Mouse (Mus musculus) heart, postnatal 36 days (tissue): Measurements from ENCODE around the gene Il1f10. TPM values are rescaled to one million over a fixed set of nuclear protein-coding genes. Genes with fewer than 3 reads are reported as not detected.
A peak's percentile ranks its signal among the peaks of the same experiment; 100 is the strongest.

Experiments
- DNase-seq, 2 experiments: peaks; one replicate each; pipeline ENCODE4 v3.0.0; 2021 to 2022
- intact Hi-C: fragments of 180-260 bp; cut with DNase I; formaldehyde crosslinking; loops from one replicate; pipeline ENCODE4 v1.15.1; 2025
- total RNA-seq, 2 experiments: library from RNA; stranded (reverse); gene quantifications; 2 replicates each; pipeline ENCODE4 v1.2.3; 2021

The Il1f10 gene
- total RNA-seq: not detected

DNA sequence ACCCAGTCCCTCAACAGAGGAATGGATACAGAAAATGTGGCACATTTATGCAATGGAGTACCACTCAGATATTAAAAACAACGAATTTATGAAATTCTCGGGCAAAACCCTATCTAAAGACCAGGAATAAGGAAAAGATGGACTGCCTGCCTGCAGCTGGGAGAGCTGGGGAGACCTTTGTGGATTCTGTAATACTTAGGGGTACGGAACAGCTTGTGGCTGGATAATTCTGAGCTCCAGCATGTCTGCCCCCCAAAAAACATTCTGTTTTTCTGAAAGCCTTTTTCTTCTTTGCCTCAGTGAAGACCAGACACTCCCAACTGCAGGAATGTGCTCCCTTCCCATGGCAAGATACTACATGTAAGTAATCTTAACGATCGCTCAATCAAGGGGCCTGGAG is at the start of gene Il1f10:
Gene Il1f10, plus strand, starts transcription at position 301 of the 400 bp plus-strand sequence.
- no peak for DNase-seq
- intact Hi-C loops: loop anchor here (10.0 kb wide), 1 partner anchor 464 kb away; no protein-coding TSS in a partner anchor

- intact Hi-C loops: no loop called here
- DNase-seq: no peak
These were observed 23.5 kb upstream of the Il1f10 start for GRCm38 (mm10) chr2:24267503-24267902.

GRCm38 (mm10) chr2:24273619-24274018 is 17.4 kb upstream of the Il1f10 start:
- no peak for DNase-seq
- intact Hi-C loops: no loop called here

GRCm38 (mm10) chr2:24275146-24275545 is 15.8 kb upstream of the Il1f10 start:
- DNase-seq: no peak
- intact Hi-C loops: no loop called here

GRCm38 (mm10) chr2:24276654-24277053 is 14.3 kb upstream of the Il1f10 start, which contains the start of gene Il1f5:
TSS of gene Il1f5 (plus strand) at chr2:24276954.
- intact Hi-C loops: no loop called here
- DNase-seq: no peak

- no peak for DNase-seq
- intact Hi-C loops: loop anchor here (10.0 kb wide), 1 partner anchor 460 kb away; no protein-coding TSS in a partner anchor
These were observed 3.6 kb downstream of the Il1f10 start for GRCm38 (mm10) chr2:24294616-24295015.

- peak; percentile 28 to 31 for DNase-seq
- intact Hi-C loops: loop anchor here (1.0 to 10.0 kb wide), 3 partner anchors 108 to 458 kb away; no protein-coding TSS in a partner anchor
These were observed 5.8 kb downstream of the Il1f10 start for GRCm38 (mm10) chr2:24296837-24297236.

GRCm38 (mm10) chr2:24311302-24312001 is 20.5 kb downstream of the Il1f10 start:
- intact Hi-C loops: no loop called here
- no peak for DNase-seq

DNA sequence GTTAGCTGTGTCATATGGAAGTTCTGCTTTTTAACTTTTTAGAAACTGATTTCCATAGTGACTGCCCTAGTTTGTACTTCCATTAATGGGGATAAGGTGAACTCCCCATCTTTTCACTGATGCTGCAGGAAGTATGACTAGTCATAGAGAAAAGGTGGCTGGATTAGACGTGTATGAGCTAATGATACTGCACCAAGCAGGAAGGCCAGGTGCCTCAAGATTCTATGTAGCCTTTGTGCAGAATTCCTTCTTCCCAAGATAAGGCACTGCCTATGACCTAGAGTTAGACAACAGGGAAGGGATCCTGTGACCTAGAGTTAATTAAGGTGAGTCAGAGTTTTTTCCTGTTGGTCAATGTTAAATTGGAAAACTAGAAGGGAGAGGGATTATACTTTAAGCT is 25.9 kb downstream of the Il1f10 start:
- no peak for DNase-seq
- intact Hi-C loops: no loop called here

DNA sequence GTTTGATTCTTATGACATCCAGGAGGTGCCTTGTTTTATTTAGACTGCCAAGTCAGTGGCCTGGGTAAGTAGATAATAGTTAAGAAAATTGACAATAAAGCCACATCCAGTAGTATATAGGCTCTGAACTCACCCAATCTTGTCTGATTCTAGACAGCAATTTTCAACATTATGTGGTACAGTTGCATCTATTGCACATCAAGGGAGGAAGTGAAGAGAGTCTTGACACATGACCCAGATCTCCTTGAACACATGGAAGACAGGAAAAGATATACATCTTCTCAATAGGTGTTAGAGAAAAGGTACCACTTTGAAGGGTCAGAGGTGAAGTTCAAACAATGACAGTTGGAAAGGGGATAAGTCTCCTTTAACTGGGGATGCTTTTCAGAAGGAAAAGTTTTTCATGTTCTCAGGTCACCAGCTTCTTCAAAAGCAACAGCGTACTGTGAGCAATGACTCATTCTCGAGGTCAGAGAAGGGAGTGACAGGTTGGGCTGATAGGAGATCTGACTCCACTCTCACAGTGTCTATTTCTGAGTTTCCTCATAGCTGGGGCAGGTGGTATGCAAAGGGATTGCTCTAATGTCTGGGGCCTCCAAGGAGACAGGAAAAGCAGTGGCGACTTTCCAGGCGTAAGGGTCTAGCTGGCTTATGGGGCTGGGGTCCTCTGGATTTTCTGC is 27.1 kb downstream of the Il1f10 start:
- no peak for DNase-seq
- intact Hi-C loops: no loop called here

- no peak for DNase-seq
- intact Hi-C loops: no loop called here
These were observed 44.3 kb downstream of the Il1f10 start for GRCm38 (mm10) chr2:24335333-24335732.

- intact Hi-C loops: no loop called here
- no peak for DNase-seq
These were observed 45.5 kb downstream of the Il1f10 start, which contains the start of gene Il1rn for GRCm38 (mm10) chr2:24336545-24336944. TSS of gene Il1rn (plus strand) at chr2:24336853.

GRCm38 (mm10) chr2:24341395-24341885 is 50.4 kb downstream of the Il1f10 start:
- intact Hi-C loops: no loop called here
- DNase-seq: no peak

Other genes with a start within 250 kb of the Il1f10 start
- 10 to 100 TPM; 15.2 TPM for gene Hnmt, start 241.8 kb upstream of the Il1f10 start, total RNA-seq
- gene Tbpl2, start 194.6 kb upstream of the Il1f10 start, total RNA-seq: not detected
- gene Il1f8, start 138.0 kb upstream of the Il1f10 start, total RNA-seq: not detected
- not detected for gene Il1f9, start 104.7 kb upstream of the Il1f10 start, total RNA-seq
- not detected for gene Il1f6, start 75.8 kb upstream of the Il1f10 start, total RNA-seq
- gene Il1f5, start 14.2 kb upstream of the Il1f10 start, total RNA-seq: not detected
- gene Il1rn, start 45.7 kb downstream of the Il1f10 start, total RNA-seq: under 1 TPM; 0.14 to 0.25 TPM
- gene Psd4, start 76.4 kb downstream of the Il1f10 start, total RNA-seq: 1 to 10 TPM in 1 of 2 experiments, under 1 TPM in 1; 0.89 to 1.4 TPM
- not detected for gene Pax8, start 184.4 kb downstream of the Il1f10 start, total RNA-seq